Comparison of ENCODE assay signal across 16 mouse cellular contexts in the genomic region with DNA sequence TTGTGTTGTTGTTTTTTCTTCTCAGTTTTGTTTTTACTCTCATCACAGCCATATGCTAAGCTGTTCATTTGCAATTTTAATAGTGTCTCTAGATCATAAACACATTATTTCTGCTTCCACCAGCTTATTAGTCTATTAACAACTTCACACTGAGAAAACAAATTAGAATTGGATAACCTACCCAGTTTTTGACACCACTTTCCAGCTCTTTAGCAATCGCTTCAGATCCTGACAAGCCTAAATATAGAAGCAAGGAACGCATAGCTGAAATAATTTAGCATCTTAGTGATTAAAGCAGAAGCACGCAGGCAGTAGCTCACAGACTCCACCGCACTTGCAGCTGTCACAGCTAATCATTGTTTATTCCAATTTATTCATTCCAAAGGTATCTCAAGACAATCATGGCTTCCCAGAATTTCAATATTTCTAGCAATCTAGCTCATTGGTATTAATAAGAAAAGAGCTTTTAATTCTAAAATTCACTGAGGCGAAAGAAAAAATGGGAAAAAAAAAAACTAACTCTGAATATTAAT.
DNase-seq lines count a peak whose midpoint lies in the region; ATAC-seq and TF ChIP-seq lines count a peak whose summit lies in the region.
"Had no signal": no experiment of that assay in that cellular context is flagged by ENCODE, and none has a peak within 500 bp of the region (broad histone marks: within the 10 kb centered on the region; RNA-seq: fewer than 3 reads in every experiment).

No protein-coding gene starts in this region.

- no peak for DNase-seq in forebrain, embryonic 11.5 days (ENCODE audit: low spot score)
- DNase-seq in heart, postnatal 25 days (ENCODE audit: low spot score), result no peak
- DNase-seq in brain, adult 2 months (ENCODE audit: low read depth, low spot score), result peak; percentile 39
- no peak for DNase-seq in liver, postnatal 0 days
- DNase-seq: cerebellum, adult 8-10 months; gastrocnemius, postnatal 25 days; kidney, adult 18-20 months; kidney, postnatal 10 days; right cerebral cortex, adult 18-20 months had no signal

- peaks cover 10% of the 10 kb centered on the region; the same call in 1 of the 2 replicates for H3K4me1 ChIP-seq in forebrain, embryonic 15.5 days
- H3K4me1 ChIP-seq in forebrain, embryonic 11.5 days (replicated peaks; ENCODE audit: control insufficient read depth, insufficient read depth, low read length), result no peaks in the 10 kb centered on the region
- peaks cover 23% of the 10 kb centered on the region for H3K4me1 ChIP-seq in heart, embryonic 16.5 days (ENCODE audit: control insufficient read depth, insufficient read depth, low read length)
- no peaks in the 10 kb centered on the region for H3K4me1 ChIP-seq in midbrain, embryonic 16.5 days (ENCODE audit: control insufficient read depth, insufficient read depth, low read length)
- H3K4me1 ChIP-seq in liver, postnatal 0 days (ENCODE audit: insufficient read depth), result no peaks in the 10 kb centered on the region

- H3K27ac ChIP-seq in forebrain, embryonic 15.5 days (replicated peaks), result no peak overlapping the region
- no peak overlapping the region for H3K27ac ChIP-seq in forebrain, embryonic 11.5 days (ENCODE audit: low read depth, low read length)
- H3K27ac ChIP-seq in heart, embryonic 16.5 days (ENCODE audit: low read length), result peak overlapping the region; percentile 87
- H3K27ac ChIP-seq in midbrain, embryonic 16.5 days (ENCODE audit: low read length), result no peak overlapping the region
- H3K27ac ChIP-seq in liver, postnatal 0 days (ENCODE audit: low read depth), result no peak overlapping the region
- H3K27ac ChIP-seq: liver, embryonic 14.5 days; stomach, postnatal 0 days had no signal

- H3K9me3 ChIP-seq in forebrain, embryonic 15.5 days, result no peaks in the 10 kb centered on the region
- H3K9me3 ChIP-seq in forebrain, embryonic 11.5 days (ENCODE audit: control insufficient read depth, low read length), result no peaks in the 10 kb centered on the region
- H3K9me3 ChIP-seq in heart, embryonic 16.5 days (replicated peaks; ENCODE audit: control insufficient read depth, low read length), result 0 out of 2 replicates have a peak, but pooled peaks cover under 1% of the 10 kb centered on the region
- H3K9me3 ChIP-seq in midbrain, embryonic 16.5 days (replicated peaks; ENCODE audit: control insufficient read depth, low read length, poor library complexity, severe bottlenecking), result no peaks in the 10 kb centered on the region
- no peaks in the 10 kb centered on the region for H3K9me3 ChIP-seq in liver, postnatal 0 days (ENCODE audit: low read length)

- no peak for TF ChIP-seq CTCF in liver, postnatal 0 days (IDR thresholded peaks at IDR 0.05; ENCODE audit: low read depth)

- ATAC-seq in forebrain, embryonic 15.5 days (replicated peaks), result peak; percentile 85
- ATAC-seq in forebrain, embryonic 11.5 days (replicated peaks; ENCODE audit: low FRiP score), result no peak
- no peak for ATAC-seq in heart, embryonic 16.5 days (replicated peaks; ENCODE audit: extremely low read depth, insufficient read depth, low FRiP score)
- 0 out of 2 replicates have a peak, but pooled peaks have one; percentile 54 for ATAC-seq in midbrain, embryonic 16.5 days
- ATAC-seq in liver, postnatal 0 days, result no peak

- WGBS in forebrain, embryonic 15.5 days, result 39% methylated on average over 5 of the region's 5 CpGs
- 89% methylated on average over 5 of the region's 5 CpGs for WGBS in forebrain, embryonic 11.5 days
- 39% methylated on average over 5 of the region's 5 CpGs for WGBS in heart, embryonic 16.5 days
- WGBS in midbrain, embryonic 16.5 days, result 59% methylated on average over 5 of the region's 5 CpGs
- 72% methylated on average over 5 of the region's 5 CpGs for WGBS in liver, postnatal 0 days (ENCODE audit: insufficient replicate concordance)

- no peak overlapping the region for H3K4me2 ChIP-seq in forebrain, embryonic 15.5 days (replicated peaks)
- no peak overlapping the region for H3K4me2 ChIP-seq in forebrain, embryonic 11.5 days (ENCODE audit: low read depth, low read length, severe bottlenecking)
- peak overlapping the region; percentile 38 for H3K4me2 ChIP-seq in heart, embryonic 16.5 days (ENCODE audit: low read depth, low read length)
- no peak overlapping the region for H3K4me2 ChIP-seq in midbrain, embryonic 16.5 days (ENCODE audit: low read length)
- no peak overlapping the region for H3K4me2 ChIP-seq in liver, postnatal 0 days (ENCODE audit: low read depth, low read length)

- no peak for TF ChIP-seq EP300 in liver, postnatal 0 days (IDR thresholded peaks at IDR 0.05; ENCODE audit: low read depth)

- no peak overlapping the region for H3K4me3 ChIP-seq in forebrain, embryonic 15.5 days
- no peak overlapping the region for H3K4me3 ChIP-seq in forebrain, embryonic 11.5 days (ENCODE audit: low read depth, low read length)
- H3K4me3 ChIP-seq in heart, embryonic 16.5 days (ENCODE audit: low read length), result no peak overlapping the region
- H3K4me3 ChIP-seq in midbrain, embryonic 16.5 days (ENCODE audit: low read depth, low read length), result no peak overlapping the region
- H3K4me3 ChIP-seq in liver, postnatal 0 days (ENCODE audit: low read depth, low read length), result no peak overlapping the region
- H3K4me3 ChIP-seq: erythroblast, embryonic 14.5 days had no signal

- no peaks in the 10 kb centered on the region for H3K36me3 ChIP-seq in forebrain, embryonic 15.5 days
- H3K36me3 ChIP-seq in forebrain, embryonic 11.5 days (ENCODE audit: control insufficient read depth, insufficient read depth, low read length), result no peaks in the 10 kb centered on the region
- H3K36me3 ChIP-seq in heart, embryonic 16.5 days (ENCODE audit: control insufficient read depth, insufficient read depth), result no peaks in the 10 kb centered on the region
- no peaks in the 10 kb centered on the region for H3K36me3 ChIP-seq in midbrain, embryonic 16.5 days (ENCODE audit: control insufficient read depth, insufficient read depth, low read length)
- no peaks in the 10 kb centered on the region for H3K36me3 ChIP-seq in liver, postnatal 0 days (replicated peaks; ENCODE audit: insufficient read depth, low read length)

- no peak overlapping the region for H3K9ac ChIP-seq in forebrain, embryonic 15.5 days (replicated peaks)
- H3K9ac ChIP-seq in forebrain, embryonic 11.5 days (ENCODE audit: low read length), result no peak overlapping the region
- H3K9ac ChIP-seq in heart, embryonic 16.5 days (ENCODE audit: low read length), result no peak overlapping the region
- no peak overlapping the region for H3K9ac ChIP-seq in midbrain, embryonic 16.5 days (ENCODE audit: low read depth, low read length)
- no peak overlapping the region for H3K9ac ChIP-seq in liver, postnatal 0 days (replicated peaks)
- H3K9ac ChIP-seq: liver, embryonic 14.5 days had no signal

- intact Hi-C loops in heart, postnatal 25 days (cut with DNase I), result loop anchor here (5.0 kb wide), 1 partner anchor 183 kb away; no protein-coding TSS in a partner anchor

- H3K27me3 ChIP-seq in forebrain, embryonic 15.5 days, result no peaks in the 10 kb centered on the region
- H3K27me3 ChIP-seq in forebrain, embryonic 11.5 days (ENCODE audit: control insufficient read depth, insufficient read depth, low read length), result no peaks in the 10 kb centered on the region
- no peaks in the 10 kb centered on the region for H3K27me3 ChIP-seq in heart, embryonic 16.5 days (ENCODE audit: control insufficient read depth, insufficient read depth, low read length)
- no peaks in the 10 kb centered on the region for H3K27me3 ChIP-seq in midbrain, embryonic 16.5 days (ENCODE audit: control insufficient read depth, insufficient read depth, low read depth, low read length)
- no peaks in the 10 kb centered on the region for H3K27me3 ChIP-seq in liver, postnatal 0 days (ENCODE audit: insufficient read depth, low read length)
- H3K27me3 ChIP-seq: CH12.LX had no signal

Comparison
In these comparisons a context has a peak if more than half of its experiments do, and no peak if none do; other contexts are left out.
1. ATAC-seq: peak in forebrain, embryonic 15.5 days (single experiment) and midbrain, embryonic 16.5 days (single experiment); none in forebrain, embryonic 11.5 days (single experiment), heart, embryonic 16.5 days (single experiment) and liver, postnatal 0 days (single experiment).